ENCODE assay signal across 9 mouse cellular contexts in genomic region chr1:109982064-109982808, GRCm38 (mm10). TPM values are rescaled to one million over a fixed set of nuclear protein-coding genes. Genes with fewer than 3 reads are reported as not detected.
A peak's percentile ranks its signal among the peaks of the same experiment; 100 is the strongest.
DNase-seq lines count a peak whose midpoint lies in the region; ATAC-seq and TF ChIP-seq lines count a peak whose summit lies in the region.
"Had no signal": no experiment of that assay in that cellular context is flagged by ENCODE, and none has a peak within 500 bp of the region (broad histone marks: within the 10 kb centered on the region; RNA-seq: fewer than 3 reads in every experiment).

Gene Cdh7 (plus strand): TSS chr1:109982431.

- peak; percentile 4 for DNase-seq in thymus, postnatal 4 days
- no peak for DNase-seq in thymus, postnatal 14 days
- DNase-seq in embryonic facial prominence, embryonic 14.5 days (ENCODE audit: low spot score): peak; percentile 52
- peak; percentile 34 to 62 for DNase-seq in layer of hippocampus, adult 18-20 months (ENCODE audit: low spot score in 2 of 2)
- DNase-seq in liver, postnatal 0 days: peak; percentile 11
- DNase-seq in ovary, postnatal 10 days (ENCODE audit: low spot score): no peak
- no peak for DNase-seq in kidney, adult 9 months

- no peaks in the 10 kb centered on the region for H3K36me3 ChIP-seq in embryonic facial prominence, embryonic 14.5 days (ENCODE audit: control insufficient read depth, insufficient read depth, low read length)
- no peaks in the 10 kb centered on the region for H3K36me3 ChIP-seq in liver, postnatal 0 days (replicated peaks; ENCODE audit: insufficient read depth, low read length)
- no peaks in the 10 kb centered on the region for H3K36me3 ChIP-seq in stomach, embryonic 15.5 days

- H3K9me3 ChIP-seq in embryonic facial prominence, embryonic 14.5 days (ENCODE audit: control insufficient read depth, low read length): no peaks in the 10 kb centered on the region
- H3K9me3 ChIP-seq in liver, postnatal 0 days (ENCODE audit: low read length): no peaks in the 10 kb centered on the region
- H3K9me3 ChIP-seq in stomach, embryonic 15.5 days: no peaks in the 10 kb centered on the region

- H3K27ac ChIP-seq in embryonic facial prominence, embryonic 14.5 days (replicated peaks; ENCODE audit: low read depth, low read length): no peak within 1 kb of the TSS
- no peak within 1 kb of the TSS for H3K27ac ChIP-seq in liver, postnatal 0 days (ENCODE audit: low read depth)
- H3K27ac ChIP-seq in stomach, embryonic 15.5 days: no peak within 1 kb of the TSS

- H3K4me1 ChIP-seq in embryonic facial prominence, embryonic 14.5 days (ENCODE audit: control insufficient read depth, insufficient read depth, low read length): no peaks in the 10 kb centered on the region
- H3K4me1 ChIP-seq in liver, postnatal 0 days (ENCODE audit: insufficient read depth): no peaks in the 10 kb centered on the region
- no peaks in the 10 kb centered on the region for H3K4me1 ChIP-seq in stomach, embryonic 15.5 days

- H3K27me3 ChIP-seq in embryonic facial prominence, embryonic 14.5 days (replicated peaks; ENCODE audit: control insufficient read depth, insufficient read depth, low read length): peaks cover 16% of the 10 kb centered on the region
- H3K27me3 ChIP-seq in liver, postnatal 0 days (ENCODE audit: insufficient read depth, low read length): no peaks in the 10 kb centered on the region
- peaks cover 9% of the 10 kb centered on the region; the same call in 1 of the 2 replicates for H3K27me3 ChIP-seq in stomach, embryonic 15.5 days (replicated peaks)

- peak within 1 kb of the TSS; percentile 90 for H3K4me2 ChIP-seq in embryonic facial prominence, embryonic 14.5 days (ENCODE audit: low read depth, low read length)
- H3K4me2 ChIP-seq in liver, postnatal 0 days (ENCODE audit: low read depth, low read length): 0 out of 2 replicates have a peak within 1 kb of the TSS, but pooled peaks have one; percentile 9
- H3K4me2 ChIP-seq in stomach, embryonic 15.5 days: peak within 1 kb of the TSS; percentile 75

- WGBS in embryonic facial prominence, embryonic 14.5 days: under 1% methylated on average over 33 of the region's 35 CpGs
- 4% methylated on average over 35 of the region's 35 CpGs for WGBS in liver, postnatal 0 days (ENCODE audit: insufficient replicate concordance)
- 2% methylated on average over 30 of the region's 35 CpGs for WGBS in stomach, embryonic 15.5 days

- TF ChIP-seq EP300 in liver, postnatal 0 days (IDR thresholded peaks at IDR 0.05; ENCODE audit: low read depth): no peak

- no peak for TF ChIP-seq CTCF in liver, postnatal 0 days (IDR thresholded peaks at IDR 0.05; ENCODE audit: low read depth)

- peak; percentile 88 for ATAC-seq in embryonic facial prominence, embryonic 14.5 days (ENCODE audit: low read depth)
- no peak for ATAC-seq in liver, postnatal 0 days
- ATAC-seq in stomach, embryonic 15.5 days (ENCODE audit: insufficient read depth, low FRiP score, low read depth): peak; percentile 53; the same call in 1 of the 2 replicates

- peak within 1 kb of the TSS; percentile 61 for H3K9ac ChIP-seq in embryonic facial prominence, embryonic 14.5 days (ENCODE audit: low read depth, low read length)
- H3K9ac ChIP-seq in liver, postnatal 0 days (replicated peaks): no peak within 1 kb of the TSS
- no peak within 1 kb of the TSS for H3K9ac ChIP-seq in stomach, embryonic 15.5 days

- H3K4me3 ChIP-seq in embryonic facial prominence, embryonic 14.5 days (ENCODE audit: low read depth, low read length): peak within 1 kb of the TSS; percentile 56
- no peak within 1 kb of the TSS for H3K4me3 ChIP-seq in liver, postnatal 0 days (ENCODE audit: low read depth, low read length)
- H3K4me3 ChIP-seq in stomach, embryonic 15.5 days (replicated peaks): peak within 1 kb of the TSS; percentile 48

RNA-seq across cellular contexts. Expression of gene Cdh7, which starts in this region (rescaled TPM):
- 2.1 and 3.2 TPM in 2 replicates for polyA plus RNA-seq in embryonic facial prominence, embryonic 14.5 days (2014; fragmentation: Nextera tagmentation; extraction: Ambion mirVana)
- 1 to 10 TPM; 6.5 to 7.6 TPM for total RNA-seq in layer of hippocampus, adult 18-20 months (2021)
- not detected in 2 replicates for polyA plus RNA-seq in liver, postnatal 0 days (2015; fragmentation: Nextera tagmentation; extraction: Ambion mirVana)
- 0.30 and 0.35 TPM in 2 replicates for polyA plus RNA-seq in stomach, embryonic 15.5 days (2015; fragmentation: Nextera tagmentation; extraction: Ambion mirVana)
- polyA plus RNA-seq: spleen, adult 2 months had no signal

Comparison
In these comparisons a context has a peak if more than half of its experiments do, and no peak if none do; other contexts are left out.
1. DNase-seq: peak in thymus, postnatal 4 days (single experiment), embryonic facial prominence, embryonic 14.5 days (single experiment) and layer of hippocampus, adult 18-20 months (2 of 2); none in thymus, postnatal 14 days (single experiment), ovary, postnatal 10 days (single experiment) and kidney, adult 9 months (single experiment).
2. Peak in DNase-seq and H3K4me2 ChIP-seq in liver, postnatal 0 days; RNA of the gene not detected or under 1 TPM.
3. Peak in ATAC-seq, H3K4me3 ChIP-seq and H3K4me2 ChIP-seq in stomach, embryonic 15.5 days; RNA of the gene not detected or under 1 TPM.
4. H3K4me2 ChIP-seq: peak in every context shown above with its lines; median percentile 90 in embryonic facial prominence, embryonic 14.5 days; 75 in stomach, embryonic 15.5 days; 9 in liver, postnatal 0 days.